26 mouse cellular contexts compared by ENCODE assay signal in genomic region chr16:91359531-91359930, GRCm38 (mm10). TPM values are rescaled to one million over a fixed set of nuclear protein-coding genes. Genes with fewer than 3 reads are reported as not detected.
DNase-seq lines count a peak whose midpoint lies in the region; ATAC-seq and TF ChIP-seq lines count a peak whose summit lies in the region.
"Had no signal": no experiment of that assay in that cellular context is flagged by ENCODE, and none has a peak within 500 bp of the region (broad histone marks: within the 10 kb centered on the region; RNA-seq: fewer than 3 reads in every experiment).

No protein-coding gene starts in this region.

- no peaks in the 10 kb centered on the region for H3K9me3 ChIP-seq in liver, embryonic 12.5 days (replicated peaks)
- H3K9me3 ChIP-seq in ES-E14 (ENCODE audit: control insufficient read depth, insufficient read depth, low read depth, low read length), result no peaks in the 10 kb centered on the region
- no peaks in the 10 kb centered on the region for H3K9me3 ChIP-seq in liver, postnatal 0 days (ENCODE audit: low read length)
- no peaks in the 10 kb centered on the region for H3K9me3 ChIP-seq in forebrain, embryonic 14.5 days (replicated peaks; ENCODE audit: control insufficient read depth, low read length)
- H3K9me3 ChIP-seq: embryonic facial prominence, embryonic 10.5 days; forebrain, embryonic 13.5 days; heart, embryonic 10.5 days; hindbrain, embryonic 10.5 days had no signal

- H3K4me1 ChIP-seq in liver, embryonic 12.5 days, result peaks cover 64% of the 10 kb centered on the region
- no peaks in the 10 kb centered on the region for H3K4me1 ChIP-seq in ES-E14 (ENCODE audit: control insufficient read depth in 2 of 2, insufficient read depth in 2 of 2, low read length in 2 of 2, poor library complexity in 1 of 2)
- H3K4me1 ChIP-seq in bone marrow macrophage, adult 2 months (ENCODE audit: control insufficient read depth, insufficient read depth, low read length), result peaks cover 58% of the 10 kb centered on the region
- peaks cover 55% of the 10 kb centered on the region for H3K4me1 ChIP-seq in liver, postnatal 0 days (ENCODE audit: insufficient read depth)
- H3K4me1 ChIP-seq in forebrain, embryonic 14.5 days (ENCODE audit: control insufficient read depth, insufficient read depth, low read length), result no peaks in the 10 kb centered on the region
- H3K4me1 ChIP-seq: forebrain, embryonic 13.5 days had no signal

- H3K27me3 ChIP-seq in liver, embryonic 12.5 days (replicated peaks), result no peaks in the 10 kb centered on the region
- no peaks in the 10 kb centered on the region for H3K27me3 ChIP-seq in liver, postnatal 0 days (ENCODE audit: insufficient read depth, low read length)
- no peaks in the 10 kb centered on the region for H3K27me3 ChIP-seq in forebrain, embryonic 14.5 days (replicated peaks; ENCODE audit: control insufficient read depth, insufficient read depth, low read length)
- H3K27me3 ChIP-seq: Patski had no signal

- in situ Hi-C loops in ES-E14 (cut with MboI; ENCODE audit: low sequenced_read_pairs in 2 of 2, unreplicated experiment in 2 of 2), result loop anchor here in 1 of 2 experiments (25.0 kb wide), 1 partner anchor 272 kb away; the partner anchor contains the start of gene 4932438H23Rik

- H3K27ac ChIP-seq in liver, embryonic 12.5 days, result peak overlapping the region; percentile 70
- no peak overlapping the region for H3K27ac ChIP-seq in ES-E14 (ENCODE audit: insufficient read depth, low read depth, low read length, poor library complexity, severe bottlenecking)
- 0 out of 2 replicates have a peak overlapping the region, but pooled peaks have one; percentile 64 for H3K27ac ChIP-seq in bone marrow macrophage, adult 2 months (ENCODE audit: insufficient read depth, low read depth, low read length)
- peak overlapping the region; percentile 68 for H3K27ac ChIP-seq in liver, postnatal 0 days (ENCODE audit: low read depth)
- H3K27ac ChIP-seq in forebrain, embryonic 14.5 days (ENCODE audit: low read depth, low read length), result no peak overlapping the region
- H3K27ac ChIP-seq: forebrain, embryonic 13.5 days; heart, embryonic 10.5 days; hindbrain, embryonic 10.5 days; hindbrain, embryonic 14.5 days had no signal

- no peaks in the 10 kb centered on the region for H3K36me3 ChIP-seq in liver, embryonic 12.5 days
- H3K36me3 ChIP-seq in ES-E14 (ENCODE audit: control insufficient read depth, insufficient read depth, low read length, poor library complexity, severe bottlenecking), result no peaks in the 10 kb centered on the region
- H3K36me3 ChIP-seq in liver, postnatal 0 days (replicated peaks; ENCODE audit: insufficient read depth, low read length), result no peaks in the 10 kb centered on the region
- H3K36me3 ChIP-seq in forebrain, embryonic 14.5 days (ENCODE audit: control insufficient read depth, insufficient read depth, low read length), result no peaks in the 10 kb centered on the region
- H3K36me3 ChIP-seq: embryonic facial prominence, embryonic 10.5 days; heart, embryonic 10.5 days; hindbrain, embryonic 10.5 days had no signal

- TF ChIP-seq EP300 in liver, postnatal 0 days (IDR thresholded peaks at IDR 0.05; ENCODE audit: low read depth), result no peak

- DNase-seq in liver, result no peak
- DNase-seq in ES-E14 (ENCODE audit: low read depth, low spot score), result no peak
- no peak for DNase-seq in liver, postnatal 0 days
- DNase-seq in forebrain, embryonic 14.5 days (ENCODE audit: low spot score), result no peak
- DNase-seq in retina, embryonic 14.5 days (ENCODE audit: low spot score), result no peak
- DNase-seq: B cell, adult 2 months; cerebellum, postnatal 10 days; gastrocnemius, adult 2 months; heart, postnatal 14 days had no signal

- 86% methylated on average over 13 of the region's 13 CpGs for WGBS in liver, embryonic 12.5 days (ENCODE audit: insufficient replicate concordance)
- 68% methylated on average over 13 of the region's 13 CpGs for WGBS in liver, postnatal 0 days (ENCODE audit: insufficient replicate concordance)
- WGBS in forebrain, embryonic 14.5 days, result 97% methylated on average over 13 of the region's 13 CpGs

- H3K4me3 ChIP-seq in liver, embryonic 12.5 days, result no peak overlapping the region
- H3K4me3 ChIP-seq in ES-E14 (ENCODE audit: insufficient read depth in 1 of 2, low read depth in 1 of 2, low read length in 2 of 2, poor library complexity in 1 of 2, severe bottlenecking in 1 of 2), result no peak overlapping the region
- no peak overlapping the region for H3K4me3 ChIP-seq in bone marrow macrophage, adult 2 months (ENCODE audit: insufficient read depth, low read length)
- H3K4me3 ChIP-seq in liver, postnatal 0 days (ENCODE audit: low read depth, low read length), result no peak overlapping the region
- no peak overlapping the region for H3K4me3 ChIP-seq in forebrain, embryonic 14.5 days (ENCODE audit: low read depth, low read length)
- H3K4me3 ChIP-seq: embryonic facial prominence, embryonic 10.5 days; forebrain, embryonic 13.5 days; gastrocnemius, adult 2 months; heart, embryonic 10.5 days; hindbrain, embryonic 10.5 days had no signal

- H3K4me2 ChIP-seq in liver, embryonic 12.5 days, result no peak overlapping the region
- H3K4me2 ChIP-seq in liver, postnatal 0 days (ENCODE audit: low read depth, low read length), result no peak overlapping the region
- H3K4me2 ChIP-seq in forebrain, embryonic 14.5 days (ENCODE audit: low read length), result no peak overlapping the region
- H3K4me2 ChIP-seq: forebrain, embryonic 13.5 days; hindbrain, embryonic 14.5 days had no signal

- TF ChIP-seq CTCF in bone marrow macrophage, adult 2 months (IDR thresholded peaks at IDR 0.05; ENCODE audit: low read depth, low read length), result no peak
- no peak for TF ChIP-seq CTCF in liver, postnatal 0 days (IDR thresholded peaks at IDR 0.05; ENCODE audit: low read depth)

- no peak overlapping the region for H3K9ac ChIP-seq in liver, embryonic 12.5 days
- no peak overlapping the region for H3K9ac ChIP-seq in ES-E14 (ENCODE audit: insufficient read depth, low read depth, low read length, poor library complexity, severe bottlenecking)
- H3K9ac ChIP-seq in liver, postnatal 0 days (replicated peaks), result no peak overlapping the region
- no peak overlapping the region for H3K9ac ChIP-seq in forebrain, embryonic 14.5 days (ENCODE audit: low read length)
- H3K9ac ChIP-seq: forebrain, embryonic 13.5 days; hindbrain, embryonic 14.5 days had no signal

- no peak for ATAC-seq in liver, embryonic 12.5 days
- peak; percentile 45 for ATAC-seq in liver, postnatal 0 days
- no peak for ATAC-seq in forebrain, embryonic 14.5 days
- ATAC-seq: activated CD4-positive, CD25-positive, alpha-beta regulatory T cell, adult 4 months; CD4-positive, CD25-positive, alpha-beta regulatory T cell, adult 4 months; forebrain, embryonic 13.5 days; Patski had no signal

- no peak for TF ChIP-seq POLR2A in bone marrow macrophage, adult 2 months (IDR thresholded peaks at IDR 0.05; ENCODE audit: borderline replicate concordance, low read depth, low read length)

TF ChIP-seq in ES-E14, 5 proteins besides CTCF, POLR2A, EP300 and RAD21:
- TF ChIP-seq ZNF384 (IDR thresholded peaks at IDR 0.05; ENCODE audit: low read depth, low read length) (no peak), MAFK (IDR thresholded peaks at IDR 0.05; ENCODE audit: insufficient read depth, low read depth, low read length) (no peak), HCFC1 (IDR thresholded peaks at IDR 0.05; ENCODE audit: borderline replicate concordance, insufficient read depth, low read length) (no peak), CHD2 (IDR thresholded peaks at IDR 0.05; ENCODE audit: low read depth, low read length) (no peak), ZC3H11A (IDR thresholded peaks at IDR 0.05; ENCODE audit: borderline replicate concordance, low read depth, low read length) (0 out of 2 replicates have a peak, but pooled peaks have one; percentile 24)

RNA-seq across cellular contexts. Expression of gene Ifnar2, which starts 13.1 kb away (rescaled TPM):
- 63.5 and 65.7 TPM in 2 replicates for polyA plus RNA-seq in liver, embryonic 12.5 days (2016; fragmentation: Nextera tagmentation; extraction: Ambion mirVana)
- 20.6 and 33.6 TPM in 2 replicates for total RNA-seq in ES-E14 (2012; rRNA removed)
- 237 and 238 TPM in 2 replicates for polyA plus RNA-seq in bone marrow macrophage, adult 2 months (2012; ENCODE audit: insufficient read depth, insufficient read length, missing spikeins)
- 107 and 113 TPM in 2 replicates for polyA plus RNA-seq in liver, postnatal 0 days (2015; fragmentation: Nextera tagmentation; extraction: Ambion mirVana)
- polyA plus RNA-seq in forebrain, embryonic 14.5 days (2014; fragmentation: Nextera tagmentation; extraction: Ambion mirVana), result 44.6 and 46.9 TPM in 2 replicates

RNA-seq across cellular contexts. Expression of gene Gm21970, which starts 32.0 kb away (rescaled TPM):
- polyA plus RNA-seq in liver, embryonic 12.5 days (2016; fragmentation: Nextera tagmentation; extraction: Ambion mirVana), result not detected in 2 replicates
- not detected in 2 replicates for total RNA-seq in ES-E14 (2012; rRNA removed)
- polyA plus RNA-seq in bone marrow macrophage, adult 2 months (2012; ENCODE audit: insufficient read depth, insufficient read length, missing spikeins), result not detected in 2 replicates
- polyA plus RNA-seq in liver, postnatal 0 days (2015; fragmentation: Nextera tagmentation; extraction: Ambion mirVana), result not detected in 2 replicates
- not detected in 2 replicates for polyA plus RNA-seq in forebrain, embryonic 14.5 days (2014; fragmentation: Nextera tagmentation; extraction: Ambion mirVana)
- total RNA-seq: adrenal gland, adult 18-20 months; gastrocnemius, postnatal 4 days; heart, adult 18-20 months; heart, postnatal 14 days; MEL had no signal
- polyA plus RNA-seq: CD4-positive, CD25-positive, alpha-beta regulatory T cell, adult 4 months; cerebellum, adult 2 months; embryonic facial prominence, embryonic 10.5 days; embryonic facial prominence, embryonic 14.5 days; forebrain, embryonic 13.5 days; heart, embryonic 10.5 days; heart, embryonic 14.5 days; hindbrain, embryonic 10.5 days; hindbrain, embryonic 14.5 days had no signal

RNA-seq across cellular contexts. Expression of gene Il10rb, which starts 46.4 kb away (rescaled TPM):
- polyA plus RNA-seq in liver, embryonic 12.5 days (2016; fragmentation: Nextera tagmentation; extraction: Ambion mirVana), result 26.0 and 27.0 TPM in 2 replicates
- 2.3 and 3.4 TPM in 2 replicates for total RNA-seq in ES-E14 (2012; rRNA removed)
- polyA plus RNA-seq in bone marrow macrophage, adult 2 months (2012; ENCODE audit: insufficient read depth, insufficient read length, missing spikeins), result 345 and 358 TPM in 2 replicates
- polyA plus RNA-seq in liver, postnatal 0 days (2015; fragmentation: Nextera tagmentation; extraction: Ambion mirVana), result 25.5 and 26.4 TPM in 2 replicates
- polyA plus RNA-seq in forebrain, embryonic 14.5 days (2014; fragmentation: Nextera tagmentation; extraction: Ambion mirVana), result 7.7 and 10.5 TPM in 2 replicates

Comparison
In these comparisons a context has a peak if more than half of its experiments do, and no peak if none do; other contexts are left out.
1. H3K27ac ChIP-seq: peak in liver, embryonic 12.5 days (single experiment), bone marrow macrophage, adult 2 months (single experiment) and liver, postnatal 0 days (single experiment); none in ES-E14 (single experiment) and forebrain, embryonic 14.5 days (single experiment).
2. RNA of gene Il10rb, which starts 46.4 kb away (polyA plus RNA-seq): 345 to 358 TPM in bone marrow macrophage, adult 2 months; 25.5 to 26.4 TPM in liver, postnatal 0 days, 26.0 to 27.0 TPM in liver, embryonic 12.5 days and 7.7 to 10.5 TPM in forebrain, embryonic 14.5 days; every median in the first group is over 10 times any median in the second.